Mouse (Mus musculus): ENCODE measurements at regions not wholly inside any gene's neighbourhood (a gene's known extent, or its start where the extent isn't known, plus 50 kb on each side); places are given as distances from the start of the nearest gene placed in this dataset.
"Not testable (repeated sequence)": the region's sequence is repeated elsewhere in the genome, so short reads cannot be mapped to it uniquely, and the experiment has no call there.

- peak; percentile 75 for DNase-seq (ENCODE audit: low spot score)
Observed at GRCm38 (mm10) chr17:17293932-17294534, 80.1 kb upstream of the Riok2 start.

DNA sequence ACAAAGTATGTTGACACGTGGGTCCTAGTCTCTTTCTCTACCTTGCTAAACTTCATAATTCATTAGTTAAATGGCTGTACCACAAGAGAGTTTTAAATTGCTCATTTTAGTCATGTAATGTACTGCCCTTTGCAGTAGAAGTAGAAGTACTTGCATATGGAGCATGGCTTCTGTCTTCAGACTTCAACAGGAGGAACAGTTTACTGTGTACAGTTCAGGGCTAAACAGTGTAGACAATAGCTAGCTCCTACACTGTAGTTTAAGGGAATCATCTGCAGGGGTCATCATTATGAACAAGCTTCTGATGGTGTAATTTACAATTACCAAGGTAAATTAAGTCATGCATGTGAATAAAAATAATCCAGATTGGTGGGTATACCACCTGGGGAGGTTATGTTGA, 79.1 kb upstream of the Riok2 start:
- DNase-seq (ENCODE audit: low spot score): not testable (repeated sequence)

- not testable (repeated sequence) for DNase-seq (ENCODE audit: low spot score)
Observed at GRCm38 (mm10) chr17:17303496-17303895, 70.6 kb upstream of the Riok2 start.

Measured in ovary, postnatal 10 days (tissue).